Mouse (Mus musculus): ENCODE data around the gene Spata13.

DNA sequence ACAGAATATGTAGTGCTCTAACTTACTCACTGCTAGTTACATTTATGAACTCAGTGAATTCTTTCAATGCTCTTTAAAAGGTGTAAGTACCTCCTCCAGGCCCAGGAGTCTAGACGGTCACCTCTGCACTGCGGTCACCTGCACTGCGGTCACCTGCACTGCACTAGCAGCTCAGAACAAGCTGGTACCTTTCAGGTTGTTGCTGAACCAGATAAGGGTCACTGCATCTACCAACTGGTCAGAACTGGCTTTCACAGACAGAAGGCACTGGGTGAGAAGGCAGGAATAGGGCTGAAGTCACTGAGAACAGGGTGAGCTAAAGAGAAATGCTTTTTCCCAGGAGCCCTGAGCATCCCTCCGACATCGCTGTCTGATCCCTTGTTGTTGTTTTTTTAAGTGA lies 120.9 kb downstream of the Spata13 start:
- TF ChIP-seq GATA1 (IDR thresholded peaks at IDR 0.05; ENCODE audit: low read length) (no peak), TAL1 (IDR thresholded peaks at IDR 0.05; ENCODE audit: low read length) (no peak)

Measured in erythroblast, embryonic 14.5 days (primary cell).